Mouse (Mus musculus): ENCODE results near the gene Vars2.

Vars2 gene

GRCm38 (mm10) chr17:35695289-35695688 lies 27.9 kb upstream of the Vars2 start:
- in situ Hi-C loops (cut with MboI, MseI): no loop called here

GRCm38 (mm10) chr17:35693906-35694305 lies 26.5 kb upstream of the Vars2 start:
- in situ Hi-C loops (cut with MboI, MseI): no loop called here

GRCm38 (mm10) chr17:35692368-35692767 lies 25.0 kb upstream of the Vars2 start:
- in situ Hi-C loops (cut with MboI, MseI): no loop called here

GRCm38 (mm10) chr17:35691811-35692210 lies 24.4 kb upstream of the Vars2 start:
- in situ Hi-C loops (cut with MboI, MseI): no loop called here

- in situ Hi-C loops (cut with MboI, MseI): loop anchor here in 1 of 2 experiments (5.0 kb wide), 1 partner anchor 37 kb away; no protein-coding TSS in a partner anchor
Observed at GRCm38 (mm10) chr17:35689936-35690645, 22.7 kb upstream of the Vars2 start.

GRCm38 (mm10) chr17:35688347-35689175 lies 21.2 kb upstream of the Vars2 start:
- in situ Hi-C loops (cut with MboI, MseI): loop anchor here in 1 of 2 experiments (5.0 kb wide), 1 partner anchor 39 kb away; no protein-coding TSS in a partner anchor

- in situ Hi-C loops (cut with MboI, MseI): loop anchor here in 1 of 2 experiments (5.0 kb wide), 1 partner anchor 42 kb away; no protein-coding TSS in a partner anchor
Observed at GRCm38 (mm10) chr17:35685061-35685460, 17.7 kb upstream of the Vars2 start.

GRCm38 (mm10) chr17:35681986-35682385 lies 14.6 kb upstream of the Vars2 start:
- in situ Hi-C loops (cut with MboI, MseI): no loop called here

- in situ Hi-C loops (cut with MboI, MseI): no loop called here
Observed at GRCm38 (mm10) chr17:35680591-35680990, 13.2 kb upstream of the Vars2 start.

GRCm38 (mm10) chr17:35673416-35674035 lies 6.1 kb upstream of the Vars2 start, which contains the start of gene Gtf2h4:
Gene Gtf2h4 (minus strand): TSS chr17:35673739.
- in situ Hi-C loops (cut with MboI, MseI): no loop called here

GRCm38 (mm10) chr17:35672527-35672926 lies 5.1 kb upstream of the Vars2 start:
- in situ Hi-C loops (cut with MboI, MseI): no loop called here

GRCm38 (mm10) chr17:35671846-35672245 lies 4.5 kb upstream of the Vars2 start:
- in situ Hi-C loops (cut with MboI, MseI): no loop called here

- in situ Hi-C loops (cut with MboI, MseI): no loop called here
Observed at GRCm38 (mm10) chr17:35669731-35670130, 2.3 kb upstream of the Vars2 start.

- in situ Hi-C loops (cut with MboI, MseI): no loop called here
Observed at GRCm38 (mm10) chr17:35666851-35667256, 538 bp downstream of the Vars2 start.

- in situ Hi-C loops (cut with MboI, MseI): no loop called here
Observed at GRCm38 (mm10) chr17:35665957-35666515, 1.4 kb downstream of the Vars2 start.

GRCm38 (mm10) chr17:35653086-35653485 lies 14.3 kb downstream of the Vars2 start:
- in situ Hi-C loops (cut with MboI, MseI): no loop called here

- in situ Hi-C loops (cut with MboI, MseI): no loop called here
Observed at GRCm38 (mm10) chr17:35649429-35649828, 18.0 kb downstream of the Vars2 start.

GRCm38 (mm10) chr17:35643609-35644236 lies 23.7 kb downstream of the Vars2 start, which contains the start of gene Mucl3:
Gene Mucl3 (minus strand): TSS chr17:35643695.
- in situ Hi-C loops (cut with MboI, MseI): no loop called here

- in situ Hi-C loops (cut with MboI, MseI): loop anchor here (5.0 kb wide), 2 partner anchors 93 to 98 kb away; no protein-coding TSS in a partner anchor
Observed at GRCm38 (mm10) chr17:35639352-35639751, 28.0 kb downstream of the Vars2 start.

GRCm38 (mm10) chr17:35638475-35639190 lies 28.8 kb downstream of the Vars2 start:
- in situ Hi-C loops (cut with MboI, MseI): loop anchor here (5.0 kb wide), 2 partner anchors 94 to 99 kb away; no protein-coding TSS in a partner anchor
